Mouse (Mus musculus) frontal cortex, postnatal 14 days (tissue): ENCODE measurements at regions not wholly inside any gene's neighbourhood (a gene's known extent, or its start where the extent isn't known, plus 50 kb on each side); places are given as distances from the start of the nearest gene placed in this dataset.

Experiments
- DNase-seq, 2 experiments: peaks; one replicate each; pipeline ENCODE4 v3.0.0; 2022; ENCODE audit warnings: low spot score in 2 of 2

DNA sequence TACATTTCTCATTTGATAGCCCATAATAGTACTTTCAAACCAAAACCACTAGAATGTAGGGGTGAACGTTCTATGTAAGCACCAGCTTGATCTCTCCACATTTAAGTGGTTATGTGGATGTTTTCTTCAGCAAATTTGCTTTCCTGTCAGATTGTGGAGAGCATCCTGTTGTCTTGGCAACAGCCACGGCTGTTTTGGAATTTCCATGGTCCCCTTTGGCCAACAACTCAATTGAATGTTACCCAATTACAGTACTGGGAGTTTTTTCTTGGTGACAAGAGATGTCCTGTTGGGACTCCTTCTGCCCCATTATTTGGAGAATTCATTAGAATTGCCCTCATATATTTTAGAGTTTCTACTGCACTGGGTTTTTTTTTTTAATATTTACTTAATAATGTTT, 503.2 kb downstream of the Ndufa4 start:
- peak in 1 of 2 experiments; percentile 4 for DNase-seq

DNA sequence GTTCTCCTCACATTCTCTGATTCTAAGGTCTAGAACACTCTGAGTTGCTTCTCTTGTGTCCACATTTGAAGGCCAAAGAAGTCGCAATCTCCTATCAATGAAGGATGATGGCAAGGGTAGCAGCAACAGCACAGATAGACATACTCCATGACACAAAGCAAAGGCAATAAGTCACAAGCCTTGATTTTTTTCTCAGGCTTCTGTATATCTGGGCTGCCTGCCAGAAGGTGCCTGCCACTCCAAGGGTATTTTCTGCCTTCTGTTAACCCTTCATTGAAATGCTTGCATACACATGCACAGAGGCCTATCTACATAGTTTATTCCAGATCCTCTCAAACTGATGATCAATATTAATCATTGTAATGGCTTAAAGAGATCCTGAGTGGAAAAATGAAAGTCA, 548.2 kb downstream of the Ndufa4 start:
- no peak for DNase-seq

DNA sequence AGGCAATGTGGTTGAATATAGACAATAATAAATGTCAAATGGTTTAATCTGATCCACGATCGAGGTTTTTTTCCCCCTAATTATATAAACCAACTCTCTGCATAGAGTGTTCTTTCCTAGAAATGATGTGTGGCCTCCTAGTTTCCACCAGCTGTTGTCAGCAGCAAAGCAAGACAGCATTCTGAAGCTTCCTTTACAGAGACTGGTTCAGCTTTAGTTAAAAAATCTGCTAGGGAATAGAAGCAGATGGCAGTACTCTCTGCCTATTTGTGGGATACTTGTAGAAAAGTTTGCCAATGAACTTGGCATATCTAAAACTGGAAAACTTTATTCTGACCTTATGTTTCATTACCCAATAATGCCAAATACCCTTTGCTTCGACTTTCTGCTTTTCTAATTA, 553.7 kb downstream of the Ndufa4 start:
- DNase-seq: no peak

DNA sequence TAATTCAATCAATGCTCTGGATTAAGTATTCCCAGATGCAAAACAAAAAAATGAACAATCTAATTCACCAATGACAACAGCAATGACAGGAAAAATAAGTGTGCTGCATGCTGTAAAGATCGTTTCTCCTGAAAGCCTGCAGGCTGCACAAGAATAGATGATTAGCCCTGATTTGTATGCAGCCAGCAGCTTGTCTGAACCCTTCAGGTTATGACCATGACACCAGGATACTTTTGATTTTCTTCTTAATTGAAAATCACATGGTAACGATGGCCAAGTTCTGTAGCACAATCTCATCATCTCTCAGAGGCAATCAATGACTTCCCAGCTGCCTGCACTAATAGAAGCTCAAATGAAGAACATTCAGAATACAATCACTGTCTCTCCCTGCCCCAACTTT, 573.2 kb downstream of the Ndufa4 start:
- no peak for DNase-seq

DNA sequence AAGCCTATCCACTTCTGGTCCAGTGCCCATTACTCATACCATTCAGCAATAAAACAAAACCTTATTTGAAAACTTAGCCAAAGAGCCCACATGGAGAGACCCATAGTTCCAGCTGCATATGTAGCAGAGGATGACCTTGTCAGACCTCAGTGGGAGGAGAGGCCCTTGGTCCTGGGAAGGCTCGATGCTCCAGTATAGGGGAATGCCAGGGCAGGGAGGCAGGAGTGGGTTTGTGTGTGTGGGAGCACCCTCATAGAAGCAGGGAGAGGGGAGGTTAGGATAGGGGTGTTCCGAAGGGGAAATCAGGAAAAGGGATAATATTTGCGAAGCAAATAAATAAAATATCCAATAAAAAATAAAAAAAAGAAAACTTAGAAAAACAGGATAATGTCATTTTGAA, 593.6 kb downstream of the Ndufa4 start:
- DNase-seq: no peak

DNA sequence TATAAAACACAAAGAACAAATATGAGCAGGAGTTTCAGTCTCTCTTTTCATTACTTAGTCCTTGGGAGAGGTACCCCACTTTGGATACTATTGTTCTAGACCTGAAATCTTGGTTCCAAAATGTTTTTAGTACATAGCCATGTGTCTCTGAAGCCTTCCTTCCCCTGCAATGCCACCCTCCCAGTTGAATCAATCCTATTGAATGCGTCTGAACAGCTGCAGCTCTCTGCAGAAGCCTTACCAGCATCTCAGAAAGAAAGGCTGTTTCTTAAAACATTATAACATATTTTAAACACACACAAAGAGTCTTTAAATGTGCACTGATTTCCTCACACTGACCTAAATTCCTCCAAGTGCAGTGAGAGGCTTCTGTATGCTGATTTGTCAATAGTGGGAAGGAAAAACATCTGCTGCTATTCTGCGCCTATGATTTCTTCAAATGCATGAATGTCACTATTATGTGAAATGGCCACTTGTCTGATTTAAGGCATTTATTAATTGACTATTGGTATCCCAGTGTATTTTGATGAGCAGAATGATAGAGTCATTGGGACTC, 601.2 kb downstream of the Ndufa4 start:
- no peak for DNase-seq

DNA sequence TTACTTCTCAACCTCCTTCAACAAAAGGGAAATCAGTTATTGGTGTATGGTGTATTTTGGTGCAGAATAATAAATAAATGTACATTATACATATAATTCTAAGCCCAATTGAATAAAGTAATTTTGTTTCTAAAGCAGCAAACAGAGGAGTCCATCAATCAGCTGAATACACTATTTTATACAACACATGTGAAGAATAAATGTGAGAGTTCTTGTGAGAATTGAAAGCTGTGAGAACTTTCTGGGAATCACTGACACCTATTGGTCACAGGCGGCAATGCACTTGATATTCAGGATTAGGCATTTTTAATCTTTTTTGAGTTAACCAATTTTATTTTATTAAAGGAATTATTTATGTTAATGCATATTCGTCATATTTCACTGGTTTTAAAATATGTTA, 623.3 kb downstream of the Ndufa4 start:
- peak in 1 of 2 experiments; percentile 26 for DNase-seq

DNA sequence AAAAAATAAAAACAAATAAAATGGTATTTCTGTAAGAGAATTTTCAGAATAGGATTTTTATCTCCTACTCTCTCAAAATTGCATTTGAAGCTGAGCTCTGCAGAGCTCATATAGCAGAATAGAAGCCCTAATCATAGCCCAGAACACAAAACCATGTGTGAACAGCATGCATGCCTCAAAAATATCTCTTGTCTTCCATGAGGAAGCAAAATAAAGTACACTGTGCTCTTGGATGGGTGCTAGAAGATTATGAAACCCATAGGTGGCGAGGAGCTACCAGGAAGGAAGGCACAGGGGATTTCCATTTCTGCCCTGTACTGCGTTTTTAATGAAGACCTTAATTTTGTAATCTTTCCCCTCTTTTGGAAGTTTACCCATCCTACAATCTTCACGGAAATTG, 632.1 kb downstream of the Ndufa4 start:
- DNase-seq: no peak
